Comparison of ENCODE assay signal across 15 mouse cellular contexts in genomic region chr5:143670740-143671415, GRCm38 (mm10). TPM values are rescaled to one million over a fixed set of nuclear protein-coding genes. Genes with fewer than 3 reads are reported as not detected.
DNase-seq lines count a peak whose midpoint lies in the region; ATAC-seq and TF ChIP-seq lines count a peak whose summit lies in the region.
"Had no signal": no experiment of that assay in that cellular context is flagged by ENCODE, and none has a peak within 500 bp of the region (broad histone marks: within the 10 kb centered on the region; RNA-seq: fewer than 3 reads in every experiment).

No protein-coding gene starts in this region.

- H3K9ac ChIP-seq in heart, embryonic 12.5 days, result no peak overlapping the region
- no peak overlapping the region for H3K9ac ChIP-seq in CH12.LX (ENCODE audit: insufficient read depth, low read depth)
- no peak overlapping the region for H3K9ac ChIP-seq in embryonic facial prominence, embryonic 15.5 days
- H3K9ac ChIP-seq in midbrain, embryonic 14.5 days (replicated peaks; ENCODE audit: low read length), result no peak overlapping the region
- H3K9ac ChIP-seq: heart, embryonic 15.5 days; liver, embryonic 12.5 days; stomach, embryonic 15.5 days had no signal

- WGBS in heart, embryonic 12.5 days, result 78% methylated on average over 6 of the region's 6 CpGs
- WGBS in embryonic facial prominence, embryonic 15.5 days, result 62% methylated on average over 6 of the region's 6 CpGs
- 79% methylated on average over 6 of the region's 6 CpGs for WGBS in midbrain, embryonic 14.5 days
- 87% methylated on average over 6 of the region's 6 CpGs for WGBS in midbrain, embryonic 10.5 days

- DNase-seq in heart, adult 8-10 months (ENCODE audit: low spot score), result peak; percentile 45
- DNase-seq in left cerebral cortex, postnatal 25 days (ENCODE audit: low spot score in 2 of 2), result peak; percentile 27 to 78
- DNase-seq in left cerebral cortex, postnatal 4 days, result no peak
- no peak for DNase-seq in CH12.LX (ENCODE audit: extremely low read depth)
- no peak for DNase-seq in midbrain, embryonic 14.5 days
- no peak for DNase-seq in midbrain, embryonic 10.5 days (ENCODE audit: low spot score)
- DNase-seq: adrenal gland, postnatal 36 days; cerebellum, adult 18-20 months; kidney, postnatal 14 days had no signal

- ATAC-seq in heart, embryonic 12.5 days (ENCODE audit: insufficient number of reproducible peaks, low FRiP score), result no peak
- ATAC-seq in embryonic facial prominence, embryonic 15.5 days (ENCODE audit: insufficient number of reproducible peaks, low FRiP score, low TSS enrichment, low read depth), result 0 out of 2 replicates have a peak, but pooled peaks have one; percentile 55
- no peak for ATAC-seq in midbrain, embryonic 14.5 days (ENCODE audit: low FRiP score, low TSS enrichment)
- ATAC-seq: liver, embryonic 12.5 days had no signal

- in situ Hi-C loops in CH12.LX (cut with MboI; ENCODE audit: low pct_ligation_motif_present, low pct_unique_long_range_greater_than_20kb, low sequenced_read_pairs), result no loop called here

- H3K4me1 ChIP-seq in heart, embryonic 12.5 days (replicated peaks), result peaks cover 35% of the 10 kb centered on the region
- peaks cover 2 to 20% of the 10 kb centered on the region in 2 experiments; a peak in 3 of 4 replicates for H3K4me1 ChIP-seq in CH12.LX (ENCODE audit: control insufficient read depth in 1 of 2, insufficient read depth in 2 of 2)
- H3K4me1 ChIP-seq in embryonic facial prominence, embryonic 15.5 days, result peaks cover 17% of the 10 kb centered on the region
- H3K4me1 ChIP-seq in midbrain, embryonic 14.5 days (ENCODE audit: control insufficient read depth, insufficient read depth, low read length), result no peaks in the 10 kb centered on the region
- H3K4me1 ChIP-seq in midbrain, embryonic 10.5 days, result peaks cover 10% of the 10 kb centered on the region

- TF ChIP-seq POLR2A in CH12.LX (IDR thresholded peaks at IDR 0.05; ENCODE audit: low read depth, low read length), result no peak

- H3K27me3 ChIP-seq in heart, embryonic 12.5 days (replicated peaks), result no peaks in the 10 kb centered on the region
- no peaks in the 10 kb centered on the region for H3K27me3 ChIP-seq in CH12.LX (replicated peaks)
- H3K27me3 ChIP-seq in embryonic facial prominence, embryonic 15.5 days, result no peaks in the 10 kb centered on the region
- H3K27me3 ChIP-seq in midbrain, embryonic 14.5 days (ENCODE audit: control insufficient read depth, insufficient read depth, low read length), result no peaks in the 10 kb centered on the region
- no peaks in the 10 kb centered on the region for H3K27me3 ChIP-seq in midbrain, embryonic 10.5 days (ENCODE audit: low read depth, poor library complexity, severe bottlenecking)
- H3K27me3 ChIP-seq: heart, embryonic 15.5 days; liver, embryonic 12.5 days; stomach, embryonic 15.5 days had no signal

- intact Hi-C loops in left cerebral cortex, postnatal 25 days (cut with DNase I), result loop anchor here (1.0 kb wide), 1 partner anchor 19 kb away; no protein-coding TSS in a partner anchor
- intact Hi-C loops in left cerebral cortex, postnatal 4 days (cut with DNase I), result no loop called here

- TF ChIP-seq EP300 in CH12.LX (IDR thresholded peaks at IDR 0.05; ENCODE audit: low read length), result 0 out of 2 replicates have a peak, but pooled peaks have one; percentile 26

- TF ChIP-seq CTCF in CH12.LX (conservative IDR thresholded peaks at IDR 0.05 in 1 of 2, IDR thresholded peaks at IDR 0.05 in 1 of 2; ENCODE audit: low read depth in 2 of 2, low read length in 2 of 2), result no peak

- no peaks in the 10 kb centered on the region for H3K36me3 ChIP-seq in heart, embryonic 12.5 days
- H3K36me3 ChIP-seq in CH12.LX (replicated peaks in 1 of 2; ENCODE audit: control insufficient read depth in 1 of 2, insufficient read depth in 1 of 2, low read length in 1 of 2), result no peaks in the 10 kb centered on the region
- H3K36me3 ChIP-seq in embryonic facial prominence, embryonic 15.5 days, result no peaks in the 10 kb centered on the region
- no peaks in the 10 kb centered on the region for H3K36me3 ChIP-seq in midbrain, embryonic 14.5 days (ENCODE audit: control insufficient read depth, insufficient read depth, low read length)
- H3K36me3 ChIP-seq in midbrain, embryonic 10.5 days, result no peaks in the 10 kb centered on the region
- H3K36me3 ChIP-seq: heart, embryonic 15.5 days; stomach, embryonic 15.5 days had no signal

- dilution Hi-C loops in CH12.LX (cut with MboI; ENCODE audit: extremely low pct_ligation_motif_present, extremely low pct_unique_long_range_greater_than_20kb, low sequenced_read_pairs), result no loop called here

- no peak overlapping the region for H3K27ac ChIP-seq in heart, embryonic 12.5 days (ENCODE audit: poor library complexity, severe bottlenecking)
- H3K27ac ChIP-seq in CH12.LX (ENCODE audit: insufficient read depth, low read depth), result no peak overlapping the region
- H3K27ac ChIP-seq in embryonic facial prominence, embryonic 15.5 days (replicated peaks), result 0 out of 2 replicates have a peak overlapping the region, but pooled peaks have one; percentile 45
- H3K27ac ChIP-seq in midbrain, embryonic 14.5 days (replicated peaks; ENCODE audit: low read depth, low read length), result no peak overlapping the region
- no peak overlapping the region for H3K27ac ChIP-seq in midbrain, embryonic 10.5 days (replicated peaks)
- H3K27ac ChIP-seq: heart, embryonic 15.5 days; liver, embryonic 12.5 days; macrophage; stomach, embryonic 15.5 days had no signal

- H3K4me3 ChIP-seq in heart, embryonic 12.5 days, result no peak overlapping the region
- no peak overlapping the region for H3K4me3 ChIP-seq in CH12.LX (replicated peaks in 1 of 3; ENCODE audit: low read depth in 2 of 3, low read length in 2 of 3, poor library complexity in 1 of 3)
- no peak overlapping the region for H3K4me3 ChIP-seq in embryonic facial prominence, embryonic 15.5 days (replicated peaks)
- H3K4me3 ChIP-seq in midbrain, embryonic 14.5 days (replicated peaks; ENCODE audit: low read depth, low read length), result no peak overlapping the region
- no peak overlapping the region for H3K4me3 ChIP-seq in midbrain, embryonic 10.5 days
- H3K4me3 ChIP-seq: heart, embryonic 15.5 days; liver, embryonic 12.5 days; stomach, embryonic 15.5 days had no signal

- no peaks in the 10 kb centered on the region for H3K79me2 ChIP-seq in CH12.LX (replicated peaks; ENCODE audit: control insufficient read depth, extremely low read depth, insufficient read depth, poor library complexity, severe bottlenecking)

- H3K4me2 ChIP-seq in heart, embryonic 12.5 days, result no peak overlapping the region
- no peak overlapping the region for H3K4me2 ChIP-seq in CH12.LX (ENCODE audit: insufficient read depth, low read depth, poor library complexity, severe bottlenecking)
- H3K4me2 ChIP-seq in embryonic facial prominence, embryonic 15.5 days (replicated peaks), result no peak overlapping the region
- H3K4me2 ChIP-seq in midbrain, embryonic 14.5 days (ENCODE audit: low read length), result no peak overlapping the region
- H3K4me2 ChIP-seq: heart, embryonic 15.5 days; liver, embryonic 12.5 days; stomach, embryonic 15.5 days had no signal

- TF ChIP-seq RAD21 in CH12.LX (IDR thresholded peaks at IDR 0.05; ENCODE audit: low read depth, low read length), result no peak

- H3K9me3 ChIP-seq in heart, embryonic 12.5 days (replicated peaks), result no peaks in the 10 kb centered on the region
- no peaks in the 10 kb centered on the region for H3K9me3 ChIP-seq in CH12.LX (replicated peaks; ENCODE audit: low read length)
- H3K9me3 ChIP-seq in embryonic facial prominence, embryonic 15.5 days (replicated peaks), result no peaks in the 10 kb centered on the region
- no peaks in the 10 kb centered on the region for H3K9me3 ChIP-seq in midbrain, embryonic 14.5 days (ENCODE audit: control insufficient read depth, low read length)
- H3K9me3 ChIP-seq in midbrain, embryonic 10.5 days (replicated peaks), result no peaks in the 10 kb centered on the region
- H3K9me3 ChIP-seq: heart, embryonic 15.5 days; liver, embryonic 12.5 days; stomach, embryonic 15.5 days had no signal

TF ChIP-seq in CH12.LX, 34 proteins besides CTCF, POLR2A, EP300 and RAD21:
- TF ChIP-seq POLR2AphosphoS2 (IDR thresholded peaks at IDR 0.05; ENCODE audit: low read depth, low read length), result no peak
- TF ChIP-seq ZKSCAN1 (IDR thresholded peaks at IDR 0.05; ENCODE audit: borderline replicate concordance, low read depth, low read length), result no peak
- no peak for TF ChIP-seq MEF2A (IDR thresholded peaks at IDR 0.05; ENCODE audit: borderline replicate concordance, low read depth, low read length)
- no peak for TF ChIP-seq ELF1 (IDR thresholded peaks at IDR 0.05; ENCODE audit: low read depth, low read length)
- no peak for TF ChIP-seq UBTF (IDR thresholded peaks at IDR 0.05; ENCODE audit: low read depth, low read length)
- no peak for TF ChIP-seq USF1 (IDR thresholded peaks at IDR 0.05; ENCODE audit: low read depth, low read length)
- no peak for TF ChIP-seq ETS1 (conservative IDR thresholded peaks at IDR 0.05; ENCODE audit: low read depth, low read length)
- TF ChIP-seq JUND (conservative IDR thresholded peaks at IDR 0.05; ENCODE audit: low read depth, low read length), result no peak
- peak; percentile 51; the same call in 1 of the 2 replicates for TF ChIP-seq ZNF384 (IDR thresholded peaks at IDR 0.05; ENCODE audit: low read depth, low read length)
- TF ChIP-seq HCFC1 (IDR thresholded peaks at IDR 0.05; ENCODE audit: low read depth, low read length), result no peak
- TF ChIP-seq PAX5 (IDR thresholded peaks at IDR 0.05; ENCODE audit: low read length), result no peak
- no peak for TF ChIP-seq KAT2A (IDR thresholded peaks at IDR 0.05; ENCODE audit: insufficient replicate concordance, low read length)
- TF ChIP-seq ZMIZ1 (IDR thresholded peaks at IDR 0.05; ENCODE audit: low read depth, low read length), result no peak
- TF ChIP-seq MAZ (IDR thresholded peaks at IDR 0.05; ENCODE audit: low read depth, low read length), result no peak
- no peak for TF ChIP-seq NELFE (IDR thresholded peaks at IDR 0.05; ENCODE audit: low read depth, low read length)
- TF ChIP-seq IRF4 (IDR thresholded peaks at IDR 0.05; ENCODE audit: low read depth, low read length), result peak; percentile 16; the same call in 1 of the 2 replicates
TF ChIP-seq in CH12.LX: peak in this region for 2.

RNA-seq across cellular contexts. Expression of gene Cyth3, which starts 48.6 kb away (rescaled TPM):
- 10 to 100 TPM; 23.1 to 33.1 (median 27.4) TPM for total RNA-seq in heart, adult 8-10 months (2022)
- 41.8 and 41.9 TPM in 2 replicates for polyA plus RNA-seq in heart, embryonic 12.5 days (2016; fragmentation: Nextera tagmentation; extraction: Ambion mirVana)
- total RNA-seq in left cerebral cortex, postnatal 25 days (2021), result 10 to 100 TPM; 37.5 to 38.2 TPM
- total RNA-seq in left cerebral cortex, postnatal 4 days (2021), result 100 to 1,000 TPM in 1 of 2 experiments, 10 to 100 TPM in 1; 88.2 to 115 TPM
- total RNA-seq in CH12.LX (2012; rRNA removed), result 3.3 and 3.4 TPM in 2 replicates
- total RNA-seq in CH12.LX (2014; rRNA removed), result 4.8 and 5.9 TPM in 2 replicates
- 5.4 and 5.6 TPM in 2 replicates for polyA plus RNA-seq in CH12.LX (2012; ENCODE audit: insufficient read length, low read depth)
- polyA plus RNA-seq in embryonic facial prominence, embryonic 15.5 days (2015; fragmentation: Nextera tagmentation; extraction: Ambion mirVana), result 61.1 and 62.0 TPM in 2 replicates
- 34.5 and 38.0 TPM in 2 replicates for polyA plus RNA-seq in midbrain, embryonic 14.5 days (2014; fragmentation: Nextera tagmentation; extraction: Ambion mirVana)
- polyA plus RNA-seq in midbrain, embryonic 10.5 days (2016; fragmentation: Nextera tagmentation; extraction: Ambion mirVana), result 28.1 and 31.7 TPM in 2 replicates

Comparison
In these comparisons a context has a peak if more than half of its experiments do, and no peak if none do; other contexts are left out.
1. DNase-seq: peak in heart, adult 8-10 months (single experiment) and left cerebral cortex, postnatal 25 days (2 of 2); none in left cerebral cortex, postnatal 4 days (single experiment), CH12.LX (single experiment), midbrain, embryonic 14.5 days (single experiment) and midbrain, embryonic 10.5 days (single experiment).